Mouse (Mus musculus) lung, embryonic 16.5 days (tissue): ENCODE measurements at regions not wholly inside any gene's neighbourhood (a gene's known extent, or its start where the extent isn't known, plus 50 kb on each side); places are given as distances from the start of the nearest gene placed in this dataset.

Experiments
- ATAC-seq: fragments of 200-750 bp; cut with Nextera tagmentation; 2 replicates; pipeline ENCODE4 v1.8.0; 2017; ENCODE audit warnings: low read depth, mild to moderate bottlenecking, moderate library complexity
- H3K27ac ChIP-seq: fragments of 300-500 bp; sonication (generic); 2 replicates; pipeline ENCODE4 v1.5.1; 2014; ENCODE audit warnings: mild to moderate bottlenecking, control low read depth, low read length
- H3K27me3 ChIP-seq: fragments of 300-500 bp; sonication (generic); 2 replicates; pipeline ENCODE4 v1.6.1; 2014; ENCODE audit warnings: low read depth, low read length, mixed read lengths; ENCODE audit not compliant: control insufficient read depth, insufficient read depth
- H3K36me3 ChIP-seq: fragments of 300-500 bp; sonication (generic); 2 replicates; pipeline ENCODE4 v1.6.1; 2014; ENCODE audit warnings: low read length; ENCODE audit not compliant: control insufficient read depth, insufficient read depth
- H3K4me1 ChIP-seq: fragments of 300-500 bp; sonication (generic); replicated peaks from 2 replicates; pipeline ENCODE4 v1.6.1; 2014; ENCODE audit warnings: low read length, mixed read lengths; ENCODE audit not compliant: control insufficient read depth, insufficient read depth
- H3K4me2 ChIP-seq: fragments of 300-500 bp; sonication (generic); 2 replicates; pipeline ENCODE4 v1.6.1; 2014; ENCODE audit warnings: low read depth, low read length, control low read depth
- H3K4me3 ChIP-seq: fragments of 300-500 bp; sonication (generic); 2 replicates; pipeline ENCODE4 v1.5.1; 2014; ENCODE audit warnings: mild to moderate bottlenecking, low read length, control low read depth
- H3K9ac ChIP-seq: fragments of 300-500 bp; sonication (generic); 2 replicates; pipeline ENCODE4 v1.6.1; 2014; ENCODE audit warnings: low read length, control low read depth
- H3K9me3 ChIP-seq: fragments of 300-500 bp; sonication (generic); 2 replicates; pipeline ENCODE4 v1.6.1; 2016; ENCODE audit warnings: low read length; ENCODE audit not compliant: control insufficient read depth
- WGBS: fragments of 180-500 bp; shearing (Covaris S2); extraction: QIAGEN DNeasy Blood & Tissue Kit; methylation state at CpG from one replicate; pipeline ENCODE4 v1.1.7; 2014; 5-methylcytosine and 5-hydroxymethylcytosine counted together

- 46% methylated on average over 3 of the region's 3 CpGs for WGBS
- Histone ChIP-seq H3K27ac (no peak overlapping the region), H3K9me3 (no peaks in the 10 kb centered on the region), H3K4me2 (no peak overlapping the region), H3K4me3 (no peak overlapping the region), H3K4me1 (no peaks in the 10 kb centered on the region), H3K9ac (no peak overlapping the region), H3K36me3 (no peaks in the 10 kb centered on the region), H3K27me3 (no peaks in the 10 kb centered on the region)
- no peak for ATAC-seq
Measured at GRCm38 (mm10) chr1:19982791-19983190, 635.1 kb downstream of the Pkhd1 start.

DNA sequence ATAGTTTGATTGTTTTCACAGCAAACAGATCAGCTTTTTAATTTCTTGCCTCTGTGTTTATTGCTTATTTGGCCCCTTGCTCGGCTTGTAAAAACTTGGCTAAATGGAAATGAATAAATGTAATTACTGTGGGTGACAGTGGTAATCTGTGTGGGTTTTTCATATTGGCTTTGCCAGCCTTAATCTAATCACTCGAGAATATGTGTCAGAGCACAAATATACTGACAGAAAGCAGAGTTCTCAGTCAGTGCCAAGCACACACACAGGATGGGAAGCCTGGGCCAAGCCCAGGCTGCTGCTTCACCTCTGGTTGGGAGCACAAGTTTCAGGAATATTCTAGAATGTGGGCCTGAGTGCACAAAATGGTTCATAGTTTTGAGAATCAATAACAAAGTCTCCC, 634.4 kb downstream of the Pkhd1 start:
- WGBS, result 26% methylated on average over 2 of the region's 2 CpGs
- no peak for ATAC-seq

DNA sequence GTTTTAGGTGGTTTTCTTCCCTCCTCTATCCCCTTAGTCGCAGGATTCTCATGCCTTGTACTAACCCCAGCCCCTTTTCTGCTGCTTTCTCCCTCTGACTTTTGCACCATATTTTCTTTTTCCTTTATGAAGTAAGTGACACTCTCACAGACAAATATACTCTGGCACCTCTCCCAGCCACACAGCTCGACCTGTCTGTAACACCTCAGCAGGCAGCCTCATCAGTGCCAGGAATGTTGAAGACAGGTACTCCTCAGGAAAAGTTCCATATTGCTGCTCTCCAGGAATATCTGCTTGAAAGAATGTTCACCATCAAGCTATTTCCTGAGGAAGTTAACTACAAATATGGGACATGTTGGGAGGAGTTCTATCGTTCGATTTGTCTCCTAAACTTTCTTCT, 627.9 kb downstream of the Pkhd1 start:
- WGBS, result 69% methylated on average over 4 of the region's 4 CpGs
- Histone ChIP-seq H3K36me3 (no peaks in the 10 kb centered on the region), H3K27me3 (no peaks in the 10 kb centered on the region), H3K9me3 (no peaks in the 10 kb centered on the region), H3K4me1 (no peaks in the 10 kb centered on the region), H3K27ac (no peak overlapping the region), H3K4me2 (no peak overlapping the region), H3K9ac (no peak overlapping the region), H3K4me3 (no peak overlapping the region)
- ATAC-seq, result no peak

More for the DNA sequence above, 634.4 kb downstream of the Pkhd1 start:
- no peak overlapping the region for H3K4me3 ChIP-seq
- H3K9ac ChIP-seq, result no peak overlapping the region
- no peak overlapping the region for H3K4me2 ChIP-seq
- no peak overlapping the region for H3K27ac ChIP-seq
- no peaks in the 10 kb centered on the region for H3K9me3 ChIP-seq
- H3K27me3 ChIP-seq, result no peaks in the 10 kb centered on the region
- no peaks in the 10 kb centered on the region for H3K36me3 ChIP-seq
- H3K4me1 ChIP-seq, result no peaks in the 10 kb centered on the region
